Mouse (Mus musculus): ENCODE measurements at regions not wholly inside any gene's neighbourhood (a gene's known extent, or its start where the extent isn't known, plus 50 kb on each side); places are given as distances from the start of the nearest gene placed in this dataset.
A peak's percentile ranks its signal among the peaks of the same experiment; 100 is the strongest.

DNA sequence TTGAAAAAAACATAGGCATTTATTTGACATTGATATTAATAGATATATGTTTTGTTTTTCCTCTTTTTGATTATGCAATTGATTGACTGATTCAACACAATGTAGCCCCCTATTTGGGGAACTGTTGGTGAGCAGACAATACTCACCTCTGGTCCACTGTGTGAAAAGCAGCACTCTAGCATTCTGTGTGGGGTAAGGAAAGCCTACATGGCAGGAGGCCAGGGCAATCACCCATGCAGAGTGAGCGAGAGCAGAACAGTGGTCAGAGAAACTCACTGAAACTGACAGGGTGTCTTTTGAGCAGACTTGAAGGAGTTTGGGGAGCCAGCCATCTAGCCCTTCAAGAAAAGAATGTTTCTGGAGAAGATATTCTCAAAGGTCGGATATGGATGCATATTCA, 73.2 kb upstream of the Azi2 start:
- no peak for DNase-seq

DNA sequence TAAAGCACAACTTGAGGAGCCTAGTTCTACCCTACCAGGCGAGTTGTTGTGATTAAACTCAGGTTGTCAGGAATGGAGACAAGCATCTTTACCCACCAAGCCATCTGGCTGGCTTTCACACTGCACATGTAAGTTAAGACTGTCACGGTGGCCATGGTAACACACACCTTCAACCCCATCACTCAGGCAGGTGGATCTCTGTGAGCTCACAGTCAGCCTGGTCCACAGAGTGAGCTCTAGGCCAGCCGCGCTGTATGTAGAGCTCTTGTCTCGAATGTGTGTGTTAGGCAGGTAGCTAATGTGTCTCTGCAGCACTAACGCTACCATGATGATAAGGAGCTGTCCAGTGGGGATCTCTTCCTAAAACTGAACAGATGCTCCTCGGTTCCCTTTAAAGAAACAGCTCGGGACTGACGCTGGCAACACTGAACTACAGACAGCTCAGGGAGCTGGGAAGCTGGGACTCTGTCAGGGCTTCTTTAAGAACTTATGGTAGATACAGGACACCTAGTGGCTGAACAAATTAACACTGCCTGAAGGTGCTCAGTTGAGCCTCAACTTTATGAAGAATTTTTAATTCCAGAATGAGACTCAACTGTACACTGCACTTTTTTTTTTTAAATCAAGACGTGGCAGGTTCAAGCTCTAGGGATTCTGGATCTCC, 73.8 kb upstream of the Azi2 start:
- no peak for DNase-seq

DNA sequence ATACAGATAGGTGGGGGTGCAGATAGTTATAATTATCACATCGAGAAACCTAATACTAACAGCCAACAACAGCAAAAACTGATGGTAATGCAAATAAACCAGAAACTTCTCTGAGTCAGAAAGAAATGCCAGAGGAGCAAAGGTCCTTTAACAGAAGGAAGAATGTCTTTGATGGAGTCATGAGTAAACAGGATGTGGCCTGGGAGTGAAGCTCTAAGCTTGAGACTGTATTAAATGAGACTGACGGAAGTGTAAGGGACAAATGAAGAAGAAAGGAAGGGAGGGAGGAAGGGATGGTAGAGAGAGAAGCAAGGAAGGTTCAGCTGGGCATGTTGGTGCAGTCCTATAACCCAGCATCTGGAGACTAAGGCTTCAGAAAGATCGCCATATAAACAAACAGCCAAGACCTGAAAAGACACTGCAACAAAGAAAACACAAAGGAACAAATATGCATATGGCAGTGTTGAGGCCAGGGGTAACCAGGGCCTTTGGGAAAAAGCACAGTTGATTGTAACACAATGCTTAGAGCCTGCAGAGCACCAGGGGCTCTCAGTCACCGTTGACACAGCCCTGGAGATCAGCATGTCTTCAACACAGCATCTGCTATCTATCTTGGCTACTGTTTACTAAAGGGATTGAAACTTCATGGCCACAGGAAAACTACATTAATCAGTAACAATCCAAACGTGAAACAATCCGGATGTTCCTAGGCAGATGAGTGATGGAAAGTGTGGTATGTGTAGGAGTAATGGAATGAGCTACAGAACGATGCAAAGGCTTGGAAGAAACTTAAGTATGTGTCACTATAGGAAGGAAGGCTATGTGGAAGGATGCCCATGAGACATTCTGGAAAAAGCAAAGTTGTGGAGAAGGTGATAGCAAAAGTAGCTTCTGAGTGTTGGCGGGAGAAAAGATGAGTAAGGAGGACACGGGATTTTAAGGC, 77.9 kb upstream of the Azi2 start:
- DNase-seq: no peak

GRCm38 (mm10) chr9:117959845-117960244, 80.5 kb upstream of the Azi2 start:
- no peak for DNase-seq

- DNase-seq: no peak
Observed at GRCm38 (mm10) chr9:117957195-117957594, 83.1 kb upstream of the Azi2 start.

DNA sequence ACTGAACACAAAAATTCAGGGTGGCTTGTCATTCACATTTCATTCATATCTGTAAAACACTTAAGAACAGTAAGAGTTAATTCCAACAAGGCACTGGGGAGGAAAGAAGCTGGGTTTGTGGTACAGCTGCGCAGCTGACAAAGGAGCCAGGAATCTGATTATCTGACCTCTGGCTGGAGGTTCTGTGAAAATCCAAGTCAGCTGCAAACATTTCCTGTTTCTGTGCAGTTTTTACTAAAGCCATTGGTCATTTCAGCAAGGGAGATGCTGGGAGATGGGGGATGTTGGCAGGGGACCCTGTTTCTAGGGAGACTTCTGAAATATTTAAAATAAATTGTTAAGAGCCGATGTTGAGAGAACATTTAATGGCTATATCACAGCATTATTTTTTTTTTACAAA, 83.6 kb upstream of the Azi2 start:
- DNase-seq: no peak

GRCm38 (mm10) chr9:117927466-117927847, 112.8 kb upstream of the Azi2 start:
- peak; percentile 10 to 14 for DNase-seq

- peak; percentile 5 to 25 for DNase-seq
Observed at GRCm38 (mm10) chr9:117926700-117927465, 113.4 kb upstream of the Azi2 start.

- DNase-seq: no peak
Observed at GRCm38 (mm10) chr9:117922992-117923391, 117.3 kb upstream of the Azi2 start.

- no peak for DNase-seq
Observed at GRCm38 (mm10) chr9:117907895-117908424, 132.3 kb upstream of the Azi2 start.

DNA sequence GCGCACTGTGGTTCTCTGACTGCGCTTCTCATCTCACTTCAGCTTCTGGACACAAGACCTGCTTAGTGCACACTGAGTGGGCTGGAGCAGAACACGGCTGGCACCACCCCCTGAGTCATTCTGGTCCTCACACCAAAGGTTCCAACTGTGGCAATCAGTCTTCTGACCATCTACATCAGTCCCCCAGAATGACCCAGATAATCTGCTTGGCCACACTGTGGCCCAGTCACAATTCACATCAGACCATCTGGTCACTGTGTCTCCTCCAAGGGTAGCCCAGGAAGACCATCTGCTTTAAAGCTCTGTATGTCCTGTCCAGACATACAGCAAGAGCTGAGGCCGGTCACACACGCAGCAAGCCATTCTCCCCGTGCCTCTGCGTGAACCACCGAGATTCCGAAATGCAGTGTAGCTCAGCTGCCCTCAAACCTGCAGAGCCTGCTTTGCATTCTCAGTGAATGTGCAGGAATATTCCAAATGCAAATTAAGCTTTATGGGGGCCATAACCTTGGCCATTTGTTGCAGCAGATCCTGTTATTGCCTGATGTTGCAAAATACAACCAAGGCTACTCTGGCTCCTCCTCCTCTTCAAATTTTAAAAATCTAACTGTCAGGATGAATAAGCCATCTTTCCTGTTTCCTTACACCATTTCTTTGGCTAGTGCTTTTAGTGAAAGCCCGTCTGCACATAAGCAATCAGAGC, 135.1 kb upstream of the Azi2 start:
- no peak for DNase-seq

DNA sequence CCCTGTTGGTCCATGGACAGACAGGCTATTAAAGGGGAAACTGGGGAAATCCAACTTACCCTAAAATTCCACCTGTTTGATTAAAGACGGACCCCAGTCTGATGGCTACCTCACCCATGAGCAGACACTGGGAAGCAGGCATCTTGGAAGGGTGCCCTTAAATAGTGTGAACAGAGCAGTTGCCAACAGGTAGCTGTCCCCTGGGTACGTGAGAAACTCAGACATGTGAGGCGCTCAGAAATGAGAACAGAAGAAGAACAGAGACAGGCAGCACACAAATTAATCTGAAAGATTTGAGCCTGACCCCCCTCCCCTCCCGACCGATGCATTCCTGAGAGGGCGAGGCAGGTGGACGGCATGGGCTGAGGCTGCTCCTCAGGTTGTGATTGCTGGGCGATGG, 135.7 kb upstream of the Azi2 start:
- no peak for DNase-seq

DNA sequence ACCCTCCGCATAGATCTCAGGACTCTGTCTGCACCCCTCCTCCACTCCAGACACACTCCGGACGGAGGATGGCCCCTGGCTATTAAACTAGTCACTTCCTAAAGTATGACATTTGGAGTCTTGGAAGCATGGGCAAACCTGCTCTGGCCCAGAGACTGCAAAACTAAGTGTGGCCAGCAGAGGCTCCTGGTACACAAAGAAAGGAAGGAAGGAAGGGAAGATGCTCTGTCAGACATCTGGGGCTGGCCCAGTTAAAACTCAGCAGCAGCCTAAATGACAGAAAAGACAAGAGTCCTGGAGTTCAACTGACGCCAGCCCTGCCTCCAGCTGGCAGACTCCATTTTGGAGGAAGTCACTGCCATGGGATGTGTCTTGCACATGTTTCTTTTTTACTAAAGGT, 137.3 kb upstream of the Azi2 start:
- peak; percentile 7 to 26 for DNase-seq

DNA sequence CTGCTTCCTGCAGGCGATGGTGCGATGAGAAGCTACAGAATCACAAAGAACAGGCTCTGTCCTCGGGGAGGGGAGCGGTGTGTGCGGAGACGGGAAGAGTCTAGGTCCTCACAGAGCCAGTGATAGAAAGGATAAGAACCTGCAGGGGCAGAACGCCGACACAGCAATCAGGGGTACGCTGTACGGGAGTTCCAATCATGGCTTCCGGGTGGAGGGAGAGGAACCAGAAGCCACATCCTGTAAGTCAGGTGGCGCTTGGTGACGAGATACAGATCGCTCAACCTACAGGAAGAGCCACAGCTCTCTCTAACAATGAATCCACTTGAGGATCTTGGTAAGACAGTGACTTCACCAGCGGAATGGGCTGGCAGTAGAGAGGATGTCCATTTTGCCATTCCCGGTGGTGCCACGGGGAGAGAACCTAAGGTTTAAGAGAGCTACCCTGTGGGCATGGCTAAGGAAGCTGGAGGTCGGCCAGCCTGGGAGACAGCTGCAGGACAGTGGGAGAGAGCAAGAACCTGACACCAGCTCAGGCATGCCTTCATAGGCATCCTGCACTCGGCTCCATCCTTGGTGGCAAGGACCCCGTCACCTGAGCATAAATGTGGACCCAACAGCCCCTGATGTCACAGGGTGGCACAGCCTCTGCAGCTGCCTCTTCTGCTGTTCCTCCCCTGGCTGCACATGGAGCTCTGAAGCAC, 137.9 kb upstream of the Azi2 start:
- DNase-seq: peak; percentile 52 to 59

DNA sequence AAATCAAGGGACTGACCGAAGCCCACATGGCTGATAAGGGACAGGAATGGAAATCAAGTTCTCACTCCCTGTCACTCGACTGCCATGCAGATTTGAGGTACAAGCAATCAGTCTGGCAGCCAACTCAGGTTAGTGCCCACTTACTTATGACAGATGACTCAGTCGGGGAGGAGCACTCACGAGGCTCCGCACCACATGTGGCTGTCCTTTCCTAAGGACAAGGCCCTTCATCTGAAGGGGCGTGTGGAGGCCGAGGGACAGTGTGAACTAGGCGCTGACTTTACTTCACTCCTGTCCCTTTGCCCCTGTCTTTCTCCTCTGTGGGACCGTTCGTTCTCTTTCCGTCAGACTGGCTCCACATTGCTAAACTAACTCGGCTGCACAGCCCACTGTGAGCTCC, 139.7 kb upstream of the Azi2 start:
- DNase-seq: no peak

DNA sequence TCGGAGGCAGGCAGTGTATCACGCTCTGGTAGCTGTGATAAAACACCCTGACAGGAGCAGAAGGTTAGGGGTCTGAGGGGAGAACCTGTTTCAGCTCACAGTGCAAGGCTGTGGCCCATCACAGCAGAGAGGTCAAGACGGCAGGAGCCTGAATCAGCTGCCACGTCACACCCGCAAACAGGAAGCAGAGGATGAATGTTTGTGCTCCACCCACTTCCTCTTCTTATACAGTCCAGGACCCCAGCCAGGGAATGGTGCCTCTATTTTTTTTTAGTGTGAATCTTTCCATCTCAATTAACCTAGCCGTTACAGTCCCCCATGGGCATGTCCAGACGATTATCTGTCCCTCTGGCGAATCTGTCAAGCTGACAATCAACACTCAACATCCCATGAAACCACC, 143.8 kb upstream of the Azi2 start:
- DNase-seq: no peak

DNA sequence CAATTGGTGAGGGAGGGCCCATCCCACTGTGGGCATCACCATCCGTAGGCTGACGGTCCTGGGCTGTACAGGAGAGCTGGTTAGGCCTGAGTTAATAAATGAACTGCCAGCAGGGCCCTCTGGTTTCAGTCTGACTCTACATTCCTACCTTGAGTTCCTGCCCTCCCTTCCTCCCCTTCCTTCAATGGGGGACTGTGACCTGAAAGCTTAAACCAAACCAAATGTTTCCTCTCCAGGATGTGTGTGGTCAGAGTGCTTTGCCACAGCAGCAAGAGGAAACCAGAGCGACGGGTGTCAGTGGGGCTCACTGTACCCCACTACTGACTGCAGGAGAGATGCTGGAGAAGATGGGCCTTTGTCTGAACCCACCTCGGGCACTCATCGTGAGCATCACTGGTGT, 147.7 kb upstream of the Azi2 start:
- DNase-seq: no peak

GRCm38 (mm10) chr9:117873172-117873571, 167.1 kb upstream of the Azi2 start:
- no peak for DNase-seq

- DNase-seq: no peak
Observed at GRCm38 (mm10) chr9:117872387-117873081, 167.8 kb upstream of the Azi2 start.

DNA sequence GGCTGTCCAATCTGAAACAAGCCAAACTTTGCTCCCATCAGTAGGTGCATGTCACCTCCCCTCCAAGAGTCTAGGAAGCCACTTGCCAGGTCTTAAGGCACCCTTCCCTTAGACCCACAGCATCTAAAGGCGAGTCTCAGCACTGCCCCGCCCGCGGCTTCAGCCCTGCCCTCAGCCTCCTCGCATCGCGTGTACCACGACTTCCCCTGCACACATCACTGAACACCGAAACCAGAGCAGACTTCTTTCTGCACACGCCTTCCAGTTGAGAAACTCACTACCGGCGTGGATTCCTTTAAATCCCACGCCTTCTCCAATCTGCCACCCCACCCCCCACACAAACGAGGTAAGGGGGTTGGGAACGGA, 168.3 kb upstream of the Azi2 start:
- no peak for DNase-seq

DNA sequence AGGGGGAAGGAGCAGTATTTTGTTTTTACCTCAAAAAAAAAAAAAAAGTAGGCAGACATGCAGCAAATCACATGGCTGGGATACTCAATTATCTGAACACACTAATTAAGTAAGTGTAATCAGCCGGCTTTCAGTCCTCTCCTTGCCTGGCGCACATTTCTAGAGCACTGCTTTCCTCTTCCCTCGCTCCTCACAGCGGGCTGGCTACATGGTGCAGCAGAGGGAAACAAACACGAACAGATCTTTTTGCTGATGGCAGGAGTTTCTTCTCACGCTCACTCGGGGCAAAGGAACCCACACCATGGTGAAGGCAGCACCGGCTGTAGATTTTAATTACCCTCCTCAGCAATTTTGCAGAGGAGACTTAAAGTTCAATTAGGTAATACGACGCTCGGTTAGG, 169.7 kb upstream of the Azi2 start:
- no peak for DNase-seq

Measured in B cell, adult 2 months (primary cell).